Mouse (Mus musculus): ENCODE measurements at regions not wholly inside any gene's neighbourhood (a gene's known extent, or its start where the extent isn't known, plus 50 kb on each side); places are given as distances from the start of the nearest gene placed in this dataset.
A peak's percentile ranks its signal among the peaks of the same experiment; 100 is the strongest.

GRCm38 (mm10) chr5:103335916-103336688 is 88.9 kb upstream of the Ptpn13 start:
- Histone ChIP-seq H3K27me3 (ENCODE audit: control insufficient read depth, insufficient read depth, low read length) (no peaks in the 10 kb centered on the region), H3K4me1 (ENCODE audit: control insufficient read depth, insufficient read depth, low read length) (peaks cover 7% of the 10 kb centered on the region), H3K9ac (ENCODE audit: low read depth, low read length) (no peak overlapping the region), H3K4me2 (peak overlapping the region; percentile 56), H3K36me3 (ENCODE audit: control insufficient read depth, insufficient read depth, low read length) (no peaks in the 10 kb centered on the region), H3K27ac (ENCODE audit: low read depth, low read length) (no peak overlapping the region), H3K9me3 (replicated peaks; ENCODE audit: control insufficient read depth, low read length) (no peaks in the 10 kb centered on the region), H3K4me3 (ENCODE audit: low read depth, low read length) (no peak overlapping the region; the same call in 1 of the 2 replicates)
- WGBS (ENCODE audit: insufficient replicate concordance): 30% methylated on average over 12 of the region's 12 CpGs
- no peak for ATAC-seq (replicated peaks; ENCODE audit: insufficient number of reproducible peaks, low FRiP score, low TSS enrichment)

- no peaks in the 10 kb centered on the region for H3K27me3 ChIP-seq (ENCODE audit: control insufficient read depth, insufficient read depth, low read length)
- H3K27ac ChIP-seq (ENCODE audit: low read depth, low read length): no peak overlapping the region
- no peak overlapping the region for H3K9ac ChIP-seq (ENCODE audit: low read depth, low read length)
- no peaks in the 10 kb centered on the region for H3K9me3 ChIP-seq (replicated peaks; ENCODE audit: control insufficient read depth, low read length)
- WGBS (ENCODE audit: insufficient replicate concordance): 63% methylated on average over 10 of the region's 10 CpGs
- H3K36me3 ChIP-seq (ENCODE audit: control insufficient read depth, insufficient read depth, low read length): no peaks in the 10 kb centered on the region
- H3K4me3 ChIP-seq (ENCODE audit: low read depth, low read length): no peak overlapping the region
- ATAC-seq (replicated peaks; ENCODE audit: insufficient number of reproducible peaks, low FRiP score, low TSS enrichment): no peak
- H3K4me2 ChIP-seq: no peak overlapping the region
- H3K4me1 ChIP-seq (ENCODE audit: control insufficient read depth, insufficient read depth, low read length): no peaks in the 10 kb centered on the region
These were observed 98.6 kb upstream of the Ptpn13 start for GRCm38 (mm10) chr5:103326412-103326811.

GRCm38 (mm10) chr5:103320341-103320740 is 104.7 kb upstream of the Ptpn13 start:
- H3K27ac ChIP-seq (ENCODE audit: low read depth, low read length): no peak overlapping the region
- H3K4me1 ChIP-seq (ENCODE audit: control insufficient read depth, insufficient read depth, low read length): no peaks in the 10 kb centered on the region
- no peak overlapping the region for H3K9ac ChIP-seq (ENCODE audit: low read depth, low read length)
- no peak overlapping the region for H3K4me3 ChIP-seq (ENCODE audit: low read depth, low read length)
- WGBS (ENCODE audit: insufficient replicate concordance): 84% methylated on average over 5 of the region's 5 CpGs
- no peaks in the 10 kb centered on the region for H3K36me3 ChIP-seq (ENCODE audit: control insufficient read depth, insufficient read depth, low read length)
- no peak overlapping the region for H3K4me2 ChIP-seq
- no peaks in the 10 kb centered on the region for H3K9me3 ChIP-seq (replicated peaks; ENCODE audit: control insufficient read depth, low read length)
- ATAC-seq (replicated peaks; ENCODE audit: insufficient number of reproducible peaks, low FRiP score, low TSS enrichment): no peak
- no peaks in the 10 kb centered on the region for H3K27me3 ChIP-seq (ENCODE audit: control insufficient read depth, insufficient read depth, low read length)

- H3K27ac ChIP-seq (ENCODE audit: low read depth, low read length): no peak overlapping the region
- H3K4me3 ChIP-seq (ENCODE audit: low read depth, low read length): no peak overlapping the region
- no peaks in the 10 kb centered on the region for H3K9me3 ChIP-seq (replicated peaks; ENCODE audit: control insufficient read depth, low read length)
- ATAC-seq (replicated peaks; ENCODE audit: insufficient number of reproducible peaks, low FRiP score, low TSS enrichment): no peak
- WGBS (ENCODE audit: insufficient replicate concordance): 41% methylated on average over 9 of the region's 9 CpGs
- H3K4me2 ChIP-seq: no peak overlapping the region
- no peaks in the 10 kb centered on the region for H3K4me1 ChIP-seq (ENCODE audit: control insufficient read depth, insufficient read depth, low read length)
- no peak overlapping the region for H3K9ac ChIP-seq (ENCODE audit: low read depth, low read length)
- H3K36me3 ChIP-seq (ENCODE audit: control insufficient read depth, insufficient read depth, low read length): no peaks in the 10 kb centered on the region
- H3K27me3 ChIP-seq (ENCODE audit: control insufficient read depth, insufficient read depth, low read length): no peaks in the 10 kb centered on the region
These were observed 98.8 kb upstream of the Mapk10 start for GRCm38 (mm10) chr5:103309806-103310525.

GRCm38 (mm10) chr5:103305716-103306447 is 94.7 kb upstream of the Mapk10 start:
- Histone ChIP-seq H3K9ac (ENCODE audit: low read depth, low read length) (no peak overlapping the region), H3K4me1 (ENCODE audit: control insufficient read depth, insufficient read depth, low read length) (no peaks in the 10 kb centered on the region), H3K36me3 (ENCODE audit: control insufficient read depth, insufficient read depth, low read length) (no peaks in the 10 kb centered on the region), H3K27ac (ENCODE audit: low read depth, low read length) (no peak overlapping the region), H3K27me3 (ENCODE audit: control insufficient read depth, insufficient read depth, low read length) (no peaks in the 10 kb centered on the region), H3K4me3 (ENCODE audit: low read depth, low read length) (no peak overlapping the region), H3K4me2 (no peak overlapping the region), H3K9me3 (replicated peaks; ENCODE audit: control insufficient read depth, low read length) (no peaks in the 10 kb centered on the region)
- no peak for ATAC-seq (replicated peaks; ENCODE audit: insufficient number of reproducible peaks, low FRiP score, low TSS enrichment)
- 77% methylated on average over 11 of the region's 11 CpGs for WGBS (ENCODE audit: insufficient replicate concordance)

- no peaks in the 10 kb centered on the region for H3K4me1 ChIP-seq (ENCODE audit: control insufficient read depth, insufficient read depth, low read length)
- H3K4me2 ChIP-seq: no peak overlapping the region
- no peaks in the 10 kb centered on the region for H3K36me3 ChIP-seq (ENCODE audit: control insufficient read depth, insufficient read depth, low read length)
- no peaks in the 10 kb centered on the region for H3K9me3 ChIP-seq (replicated peaks; ENCODE audit: control insufficient read depth, low read length)
- 80% methylated on average over 1 of the region's 1 CpGs for WGBS (ENCODE audit: insufficient replicate concordance)
- no peak overlapping the region for H3K9ac ChIP-seq (ENCODE audit: low read depth, low read length)
- H3K4me3 ChIP-seq (ENCODE audit: low read depth, low read length): no peak overlapping the region
- ATAC-seq (replicated peaks; ENCODE audit: insufficient number of reproducible peaks, low FRiP score, low TSS enrichment): no peak
- H3K27me3 ChIP-seq (ENCODE audit: control insufficient read depth, insufficient read depth, low read length): no peaks in the 10 kb centered on the region
- no peak overlapping the region for H3K27ac ChIP-seq (ENCODE audit: low read depth, low read length)
These were observed 93.8 kb upstream of the Mapk10 start for GRCm38 (mm10) chr5:103304975-103305374.

- ATAC-seq (replicated peaks; ENCODE audit: insufficient number of reproducible peaks, low FRiP score, low TSS enrichment): no peak
- no peak overlapping the region for H3K4me2 ChIP-seq
- H3K27ac ChIP-seq (ENCODE audit: low read depth, low read length): no peak overlapping the region
- H3K9me3 ChIP-seq (replicated peaks; ENCODE audit: control insufficient read depth, low read length): no peaks in the 10 kb centered on the region
- H3K4me1 ChIP-seq (ENCODE audit: control insufficient read depth, insufficient read depth, low read length): no peaks in the 10 kb centered on the region
- H3K27me3 ChIP-seq (ENCODE audit: control insufficient read depth, insufficient read depth, low read length): no peaks in the 10 kb centered on the region
- no peak overlapping the region for H3K4me3 ChIP-seq (ENCODE audit: low read depth, low read length)
- no peaks in the 10 kb centered on the region for H3K36me3 ChIP-seq (ENCODE audit: control insufficient read depth, insufficient read depth, low read length)
- H3K9ac ChIP-seq (ENCODE audit: low read depth, low read length): no peak overlapping the region
- WGBS (ENCODE audit: insufficient replicate concordance): 91% methylated on average over 10 of the region's 10 CpGs
These were observed 91.6 kb upstream of the Mapk10 start for GRCm38 (mm10) chr5:103302744-103303143.

GRCm38 (mm10) chr5:103301303-103301702 is 90.2 kb upstream of the Mapk10 start:
- Histone ChIP-seq H3K9me3 (replicated peaks; ENCODE audit: control insufficient read depth, low read length) (0 out of 2 replicates have a peak, but pooled peaks cover 2% of the 10 kb centered on the region), H3K36me3 (ENCODE audit: control insufficient read depth, insufficient read depth, low read length) (no peaks in the 10 kb centered on the region), H3K27ac (ENCODE audit: low read depth, low read length) (no peak overlapping the region), H3K27me3 (ENCODE audit: control insufficient read depth, insufficient read depth, low read length) (no peaks in the 10 kb centered on the region), H3K4me3 (ENCODE audit: low read depth, low read length) (no peak overlapping the region), H3K9ac (ENCODE audit: low read depth, low read length) (no peak overlapping the region), H3K4me1 (ENCODE audit: control insufficient read depth, insufficient read depth, low read length) (no peaks in the 10 kb centered on the region), H3K4me2 (no peak overlapping the region)
- ATAC-seq (replicated peaks; ENCODE audit: insufficient number of reproducible peaks, low FRiP score, low TSS enrichment): no peak
- WGBS (ENCODE audit: insufficient replicate concordance): 66% methylated on average over 3 of the region's 3 CpGs
